Mouse (Mus musculus): ENCODE data around the gene Smurf1. TPM values are rescaled to one million over a fixed set of nuclear protein-coding genes. Genes with fewer than 3 reads are reported as not detected.
A peak's percentile ranks its signal among the peaks of the same experiment; 100 is the strongest.

Smurf1 gene
- polyA plus RNA-seq, 1 experiment from 2014 or later, result 18.1 TPM

DNA sequence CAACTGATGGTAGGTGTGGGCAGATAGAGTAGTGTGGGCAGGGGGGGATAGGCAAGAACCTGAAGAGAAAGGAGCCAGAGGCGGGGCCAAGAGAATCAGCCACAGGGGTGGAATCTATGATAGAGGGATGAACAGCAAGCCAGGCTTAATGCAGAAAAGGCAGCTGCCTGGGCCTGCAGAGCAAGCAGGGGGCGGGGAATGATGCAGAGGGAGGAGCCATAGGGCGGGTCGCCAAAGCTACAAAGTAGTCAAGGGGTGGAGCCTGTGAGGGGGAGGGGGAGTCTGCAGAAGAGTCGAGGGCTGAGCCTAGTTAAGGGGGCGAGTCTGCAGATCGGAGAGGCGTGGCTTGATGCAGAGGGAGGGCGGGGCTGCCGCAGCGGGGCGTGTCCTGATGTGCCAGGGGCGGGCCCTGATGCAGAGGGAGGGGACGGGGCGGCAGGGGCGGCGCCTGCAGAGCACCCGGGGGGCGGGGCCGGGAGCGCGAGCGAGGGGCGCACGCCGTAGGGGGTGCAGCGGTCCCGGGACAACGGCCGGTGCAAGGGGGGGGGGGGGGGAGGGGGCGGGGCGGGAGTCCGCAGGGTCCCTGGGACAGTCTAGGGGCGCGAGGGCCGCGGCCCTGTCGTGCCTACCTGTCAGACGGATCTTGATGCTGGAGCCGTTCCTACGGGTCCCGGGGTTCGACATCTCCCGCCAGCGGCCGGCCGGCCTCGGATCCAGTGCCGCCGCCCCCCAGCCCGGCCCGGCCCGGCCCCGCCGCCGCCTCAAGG lies 592 bp downstream of the Smurf1 start:
- ATAC-seq (ENCODE audit: low FRiP score) (peak; percentile 82), DNase-seq (ENCODE audit: low spot score) (peak; percentile 93)
- no peaks in the 10 kb centered on the region for H3K27me3 ChIP-seq (ENCODE audit: control insufficient read depth, insufficient read depth, low read length)
- no peaks in the 10 kb centered on the region for H3K9me3 ChIP-seq (ENCODE audit: control insufficient read depth, low read length)
- no peaks in the 10 kb centered on the region for H3K36me3 ChIP-seq (ENCODE audit: control insufficient read depth, insufficient read depth, low read length)
- peak overlapping the region; percentile 82 for H3K27ac ChIP-seq (ENCODE audit: low read depth, low read length)
- under 1% methylated on average over 23 of the region's 56 CpGs for WGBS
- H3K4me1 ChIP-seq (replicated peaks; ENCODE audit: control insufficient read depth, insufficient read depth, low read length), result no peaks in the 10 kb centered on the region
- H3K4me3 ChIP-seq (ENCODE audit: low read depth, low read length), result peak overlapping the region; percentile 91
- H3K4me2 ChIP-seq (replicated peaks; ENCODE audit: low read depth, low read length), result peak overlapping the region; percentile 72
- peak overlapping the region; percentile 84 for H3K9ac ChIP-seq (ENCODE audit: low read depth, low read length)

DNA sequence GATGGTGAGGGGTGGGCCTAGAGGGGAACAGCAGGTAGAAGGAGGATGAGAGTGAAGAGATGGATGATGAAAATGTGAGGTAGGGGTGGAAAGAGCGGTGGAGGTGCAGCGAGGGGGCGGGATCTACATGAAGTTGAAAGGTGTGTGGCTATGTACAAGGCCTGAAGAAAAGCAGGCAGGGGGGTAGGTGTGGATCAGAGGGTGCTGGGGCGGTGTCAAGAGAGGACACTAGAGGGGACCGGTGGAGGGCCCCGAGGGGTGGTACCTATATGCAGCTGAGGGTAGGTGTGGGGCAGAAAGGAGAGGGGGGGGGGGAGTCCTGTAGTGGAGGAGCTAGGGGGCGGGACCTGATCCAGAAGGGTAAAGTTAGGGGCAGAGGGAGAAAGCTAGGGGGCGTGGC lies 1.2 kb downstream of the Smurf1 start:
- Histone ChIP-seq H3K4me1 (replicated peaks; ENCODE audit: control insufficient read depth, insufficient read depth, low read length) (no peaks in the 10 kb centered on the region), H3K4me2 (replicated peaks; ENCODE audit: low read depth, low read length) (no peak overlapping the region), H3K4me3 (ENCODE audit: low read depth, low read length) (peak overlapping the region; percentile 91), H3K36me3 (ENCODE audit: control insufficient read depth, insufficient read depth, low read length) (no peaks in the 10 kb centered on the region), H3K9me3 (ENCODE audit: control insufficient read depth, low read length) (no peaks in the 10 kb centered on the region), H3K9ac (ENCODE audit: low read depth, low read length) (no peak overlapping the region), H3K27ac (ENCODE audit: low read depth, low read length) (0 out of 2 replicates have a peak overlapping the region, but pooled peaks have one; percentile 82), H3K27me3 (ENCODE audit: control insufficient read depth, insufficient read depth, low read length) (no peaks in the 10 kb centered on the region)
- DNase-seq (ENCODE audit: low spot score) (no peak), ATAC-seq (ENCODE audit: low FRiP score) (peak; percentile 59)
- 20% methylated on average over 8 of the region's 8 CpGs for WGBS

DNA sequence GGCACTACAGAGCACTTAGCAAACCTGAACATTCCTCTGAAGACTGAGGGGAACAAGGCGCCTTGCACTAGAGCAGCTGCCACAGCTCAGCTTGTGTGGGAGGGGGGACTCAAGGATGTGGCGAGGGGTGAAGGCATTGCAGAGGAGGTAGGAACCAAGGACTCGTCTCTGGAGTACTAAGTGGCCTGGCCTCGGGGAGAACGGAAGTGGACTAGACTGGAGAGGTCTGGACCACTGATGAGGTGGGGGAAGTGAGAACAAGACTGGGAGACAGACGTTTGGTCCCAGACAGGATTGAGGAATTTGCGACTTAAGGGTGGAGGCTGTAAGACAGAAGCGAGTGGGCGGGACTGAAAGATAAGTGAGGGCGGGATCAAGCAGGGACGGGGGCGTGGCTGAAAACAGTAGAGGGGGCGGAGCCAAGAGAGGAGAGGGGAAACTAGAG lies 1.8 kb downstream of the Smurf1 start:
- Histone ChIP-seq H3K36me3 (ENCODE audit: control insufficient read depth, insufficient read depth, low read length) (no peaks in the 10 kb centered on the region), H3K9ac (ENCODE audit: low read depth, low read length) (no peak overlapping the region), H3K4me1 (replicated peaks; ENCODE audit: control insufficient read depth, insufficient read depth, low read length) (no peaks in the 10 kb centered on the region), H3K9me3 (ENCODE audit: control insufficient read depth, low read length) (no peaks in the 10 kb centered on the region), H3K4me3 (ENCODE audit: low read depth, low read length) (no peak overlapping the region), H3K4me2 (replicated peaks; ENCODE audit: low read depth, low read length) (peak overlapping the region; percentile 23; the same call in 1 of the 2 replicates), H3K27me3 (ENCODE audit: control insufficient read depth, insufficient read depth, low read length) (no peaks in the 10 kb centered on the region), H3K27ac (ENCODE audit: low read depth, low read length) (no peak overlapping the region)
- 9% methylated on average over 13 of the region's 13 CpGs for WGBS
- DNase-seq (ENCODE audit: low spot score) (peak; percentile 64), ATAC-seq (ENCODE audit: low FRiP score) (peak; percentile 3; the same call in 1 of the 2 replicates)

GRCm38 (mm10) chr5:144963401-144963800 lies 2.2 kb downstream of the Smurf1 start:
- Histone ChIP-seq H3K4me1 (replicated peaks; ENCODE audit: control insufficient read depth, insufficient read depth, low read length) (no peaks in the 10 kb centered on the region), H3K9me3 (ENCODE audit: control insufficient read depth, low read length) (no peaks in the 10 kb centered on the region), H3K9ac (ENCODE audit: low read depth, low read length) (no peak overlapping the region), H3K27me3 (ENCODE audit: control insufficient read depth, insufficient read depth, low read length) (no peaks in the 10 kb centered on the region), H3K4me3 (ENCODE audit: low read depth, low read length) (no peak overlapping the region), H3K36me3 (ENCODE audit: control insufficient read depth, insufficient read depth, low read length) (no peaks in the 10 kb centered on the region), H3K4me2 (replicated peaks; ENCODE audit: low read depth, low read length) (0 out of 2 replicates have a peak overlapping the region, but pooled peaks have one; percentile 23), H3K27ac (ENCODE audit: low read depth, low read length) (no peak overlapping the region)
- 61% methylated on average over 3 of the region's 3 CpGs for WGBS
- ATAC-seq (ENCODE audit: low FRiP score) (no peak), DNase-seq (ENCODE audit: low spot score) (no peak)

GRCm38 (mm10) chr5:144958271-144958670 lies 7.4 kb downstream of the Smurf1 start:
- Histone ChIP-seq H3K36me3 (ENCODE audit: control insufficient read depth, insufficient read depth, low read length) (no peaks in the 10 kb centered on the region), H3K9ac (ENCODE audit: low read depth, low read length) (no peak overlapping the region), H3K27ac (ENCODE audit: low read depth, low read length) (no peak overlapping the region), H3K4me2 (replicated peaks; ENCODE audit: low read depth, low read length) (no peak overlapping the region), H3K4me1 (replicated peaks; ENCODE audit: control insufficient read depth, insufficient read depth, low read length) (no peaks in the 10 kb centered on the region), H3K4me3 (ENCODE audit: low read depth, low read length) (no peak overlapping the region), H3K9me3 (ENCODE audit: control insufficient read depth, low read length) (no peaks in the 10 kb centered on the region), H3K27me3 (ENCODE audit: control insufficient read depth, insufficient read depth, low read length) (no peaks in the 10 kb centered on the region)
- no peak for DNase-seq (ENCODE audit: low spot score)
- WGBS, result 88% methylated on average over 9 of the region's 9 CpGs
- no peak for ATAC-seq (ENCODE audit: low FRiP score)

- WGBS, result 92% methylated on average over 7 of the region's 7 CpGs
- H3K27ac ChIP-seq (ENCODE audit: low read depth, low read length), result no peak overlapping the region
- H3K9ac ChIP-seq (ENCODE audit: low read depth, low read length), result no peak overlapping the region
- H3K36me3 ChIP-seq (ENCODE audit: control insufficient read depth, insufficient read depth, low read length), result no peaks in the 10 kb centered on the region
- no peak overlapping the region for H3K4me3 ChIP-seq (ENCODE audit: low read depth, low read length)
- ATAC-seq (ENCODE audit: low FRiP score) (no peak), DNase-seq (ENCODE audit: low spot score) (no peak)
- H3K9me3 ChIP-seq (ENCODE audit: control insufficient read depth, low read length), result no peaks in the 10 kb centered on the region
- H3K27me3 ChIP-seq (ENCODE audit: control insufficient read depth, insufficient read depth, low read length), result no peaks in the 10 kb centered on the region
- H3K4me2 ChIP-seq (replicated peaks; ENCODE audit: low read depth, low read length), result no peak overlapping the region
- no peaks in the 10 kb centered on the region for H3K4me1 ChIP-seq (replicated peaks; ENCODE audit: control insufficient read depth, insufficient read depth, low read length)
Observed at GRCm38 (mm10) chr5:144954432-144954831, 11.2 kb downstream of the Smurf1 start.

- ATAC-seq (ENCODE audit: low FRiP score) (no peak), DNase-seq (ENCODE audit: low spot score) (no peak)
- H3K4me1 ChIP-seq (replicated peaks; ENCODE audit: control insufficient read depth, insufficient read depth, low read length), result no peaks in the 10 kb centered on the region
- H3K27ac ChIP-seq (ENCODE audit: low read depth, low read length), result no peak overlapping the region
- H3K4me2 ChIP-seq (replicated peaks; ENCODE audit: low read depth, low read length), result no peak overlapping the region
- H3K9ac ChIP-seq (ENCODE audit: low read depth, low read length), result no peak overlapping the region
- no peaks in the 10 kb centered on the region for H3K9me3 ChIP-seq (ENCODE audit: control insufficient read depth, low read length)
- 80% methylated on average over 2 of the region's 2 CpGs for WGBS
- no peaks in the 10 kb centered on the region for H3K27me3 ChIP-seq (ENCODE audit: control insufficient read depth, insufficient read depth, low read length)
- H3K36me3 ChIP-seq (ENCODE audit: control insufficient read depth, insufficient read depth, low read length), result no peaks in the 10 kb centered on the region
- no peak overlapping the region for H3K4me3 ChIP-seq (ENCODE audit: low read depth, low read length)
Observed at GRCm38 (mm10) chr5:144952592-144952991, 13.1 kb downstream of the Smurf1 start.

GRCm38 (mm10) chr5:144950428-144951051 lies 15.1 kb downstream of the Smurf1 start:
- H3K9me3 ChIP-seq (ENCODE audit: control insufficient read depth, low read length), result no peaks in the 10 kb centered on the region
- H3K36me3 ChIP-seq (ENCODE audit: control insufficient read depth, insufficient read depth, low read length), result no peaks in the 10 kb centered on the region
- 93% methylated on average over 5 of the region's 5 CpGs for WGBS
- no peaks in the 10 kb centered on the region for H3K4me1 ChIP-seq (replicated peaks; ENCODE audit: control insufficient read depth, insufficient read depth, low read length)
- H3K27me3 ChIP-seq (ENCODE audit: control insufficient read depth, insufficient read depth, low read length), result no peaks in the 10 kb centered on the region
- no peak overlapping the region for H3K4me3 ChIP-seq (ENCODE audit: low read depth, low read length)
- no peak for DNase-seq (ENCODE audit: low spot score)
- no peak overlapping the region for H3K27ac ChIP-seq (ENCODE audit: low read depth, low read length)
- H3K4me2 ChIP-seq (replicated peaks; ENCODE audit: low read depth, low read length), result no peak overlapping the region
- no peak for ATAC-seq (ENCODE audit: low FRiP score)
- no peak overlapping the region for H3K9ac ChIP-seq (ENCODE audit: low read depth, low read length)

DNA sequence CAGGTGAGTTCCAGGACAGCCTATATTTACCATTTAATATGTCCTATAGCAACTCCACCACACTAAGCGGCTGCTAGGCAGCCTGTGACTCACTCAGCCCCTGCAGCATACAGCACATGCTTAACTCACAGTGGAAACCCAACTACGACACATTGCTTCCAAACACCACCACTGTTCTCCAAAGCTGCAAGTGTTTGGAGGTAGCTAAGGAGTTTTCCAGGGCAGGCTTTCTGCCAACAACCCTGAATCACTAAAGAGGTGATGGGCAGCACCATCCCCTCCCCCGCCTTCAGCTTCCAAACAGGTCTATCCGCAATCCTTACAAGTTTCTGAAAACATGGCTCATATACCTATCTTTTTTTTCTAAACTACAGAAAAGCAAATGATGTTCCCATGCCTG lies 15.8 kb downstream of the Smurf1 start:
- DNase-seq (ENCODE audit: low spot score) (no peak), ATAC-seq (ENCODE audit: low FRiP score) (no peak)
- H3K36me3 ChIP-seq (ENCODE audit: control insufficient read depth, insufficient read depth, low read length), result no peaks in the 10 kb centered on the region
- no peak overlapping the region for H3K4me3 ChIP-seq (ENCODE audit: low read depth, low read length)
- no peaks in the 10 kb centered on the region for H3K4me1 ChIP-seq (replicated peaks; ENCODE audit: control insufficient read depth, insufficient read depth, low read length)
- H3K4me2 ChIP-seq (replicated peaks; ENCODE audit: low read depth, low read length), result no peak overlapping the region
- 90% methylated on average over 4 of the region's 4 CpGs for WGBS
- H3K27me3 ChIP-seq (ENCODE audit: control insufficient read depth, insufficient read depth, low read length), result no peaks in the 10 kb centered on the region
- H3K27ac ChIP-seq (ENCODE audit: low read depth, low read length), result no peak overlapping the region
- H3K9ac ChIP-seq (ENCODE audit: low read depth, low read length), result no peak overlapping the region
- no peaks in the 10 kb centered on the region for H3K9me3 ChIP-seq (ENCODE audit: control insufficient read depth, low read length)

All from hindbrain, embryonic 11.5 days (tissue).